Mouse (Mus musculus) embryonic facial prominence, embryonic 13.5 days (tissue): ENCODE measurements around the gene Lgi4. TPM values are rescaled to one million over a fixed set of nuclear protein-coding genes. Genes with fewer than 3 reads are reported as not detected.

Experiments used
- ATAC-seq: fragments of 200-750 bp; cut with Nextera tagmentation; 2 replicates; pipeline ENCODE4 v1.8.0; 2017; ENCODE audit warnings: low read depth; ENCODE audit not compliant: insufficient number of reproducible peaks, insufficient read depth, low FRiP score, low TSS enrichment
- H3K27ac ChIP-seq: fragments of 300-500 bp; sonication (generic); 2 replicates; pipeline ENCODE4 v1.5.1; 2015; ENCODE audit warnings: moderate library complexity, mild to moderate bottlenecking, inconsistent platforms
- H3K27me3 ChIP-seq: fragments of 300-500 bp; sonication (generic); 2 replicates; pipeline ENCODE4 v1.6.1; 2015; ENCODE audit warnings: mild to moderate bottlenecking, inconsistent platforms
- H3K36me3 ChIP-seq: fragments of 300-500 bp; sonication (generic); 2 replicates; pipeline ENCODE4 v1.6.1; 2015; ENCODE audit warnings: mild to moderate bottlenecking, inconsistent platforms
- H3K4me1 ChIP-seq: fragments of 300-500 bp; sonication (generic); 2 replicates; pipeline ENCODE4 v1.6.1; 2015; ENCODE audit warnings: inconsistent platforms
- H3K4me2 ChIP-seq: fragments of 300-500 bp; sonication (generic); 2 replicates; pipeline ENCODE4 v1.6.1; 2015; ENCODE audit warnings: moderate library complexity, mild to moderate bottlenecking, inconsistent platforms
- H3K4me3 ChIP-seq: fragments of 300-500 bp; sonication (generic); 2 replicates; pipeline ENCODE4 v1.5.1; 2015; ENCODE audit warnings: mild to moderate bottlenecking, inconsistent platforms
- H3K9ac ChIP-seq: fragments of 300-500 bp; sonication (generic); 2 replicates; pipeline ENCODE4 v1.6.1; 2015; ENCODE audit warnings: mild to moderate bottlenecking, inconsistent platforms
- H3K9me3 ChIP-seq: fragments of 300-500 bp; sonication (generic); 2 replicates; pipeline ENCODE4 v1.6.1; 2016; ENCODE audit warnings: inconsistent platforms
- WGBS: fragments of 180-500 bp; shearing (Covaris S2); methylation state at CpG from one replicate; pipeline ENCODE4 v1.1.7; 2015; ENCODE audit warnings: mixed read lengths; 5-methylcytosine and 5-hydroxymethylcytosine counted together
- polyA plus RNA-seq: library from polyadenylated mRNA; unstranded; fragments of >200 nt; fragmentation: Nextera tagmentation; extraction: Ambion mirVana; gene quantifications from 2 replicates; pipeline ENCODE4 v1.2.1, GENCODE M21; 2015

Lgi4 gene
- polyA plus RNA-seq, 1 experiment from 2014 or later: 1.3 TPM

DNA sequence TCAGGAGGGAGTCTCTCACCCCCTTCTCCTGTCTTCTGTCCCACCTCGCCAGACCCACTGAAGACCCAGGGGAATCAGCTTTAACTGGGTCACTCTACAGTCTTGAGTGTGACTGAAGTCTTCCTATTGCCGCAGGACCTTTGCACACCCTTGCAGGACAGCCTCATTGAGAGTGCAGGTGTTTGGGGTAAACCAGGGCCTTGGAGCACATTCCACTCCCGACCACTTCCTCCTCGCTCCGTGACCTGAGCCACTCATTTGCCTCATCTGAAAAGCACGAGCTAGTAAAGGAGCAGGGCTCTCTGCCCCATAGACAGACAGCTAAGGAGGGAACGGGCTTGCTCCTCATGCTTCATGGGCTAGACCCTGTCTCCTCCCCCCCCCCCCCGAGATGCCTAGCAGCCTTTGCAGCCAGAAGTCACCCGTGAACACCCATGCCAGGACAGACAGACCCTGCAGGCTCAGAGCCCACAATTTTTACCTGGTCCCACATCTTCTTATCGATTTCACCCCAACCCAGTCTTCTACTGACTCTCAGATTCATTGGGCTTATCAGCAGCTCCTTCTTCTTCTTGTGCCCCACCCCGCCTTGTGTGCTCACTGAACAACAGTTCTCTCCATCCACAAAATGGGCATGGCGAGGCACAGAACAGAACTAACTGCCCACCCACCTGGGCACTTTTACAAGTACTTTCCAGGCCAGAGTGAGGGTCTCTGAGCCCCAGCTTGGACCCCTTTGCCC lies 18.7 kb upstream of the Lgi4 start:
- no peak for ATAC-seq
- 75% methylated on average over 12 of the region's 12 CpGs for WGBS
- H3K9ac ChIP-seq: no peak overlapping the region
- no peak overlapping the region for H3K4me3 ChIP-seq
- H3K9me3 ChIP-seq: no peaks in the 10 kb centered on the region
- no peaks in the 10 kb centered on the region for H3K36me3 ChIP-seq
- peaks cover 13% of the 10 kb centered on the region for H3K4me1 ChIP-seq
- H3K27ac ChIP-seq: no peak overlapping the region
- no peak overlapping the region for H3K4me2 ChIP-seq
- H3K27me3 ChIP-seq: peaks cover 61% of the 10 kb centered on the region

DNA sequence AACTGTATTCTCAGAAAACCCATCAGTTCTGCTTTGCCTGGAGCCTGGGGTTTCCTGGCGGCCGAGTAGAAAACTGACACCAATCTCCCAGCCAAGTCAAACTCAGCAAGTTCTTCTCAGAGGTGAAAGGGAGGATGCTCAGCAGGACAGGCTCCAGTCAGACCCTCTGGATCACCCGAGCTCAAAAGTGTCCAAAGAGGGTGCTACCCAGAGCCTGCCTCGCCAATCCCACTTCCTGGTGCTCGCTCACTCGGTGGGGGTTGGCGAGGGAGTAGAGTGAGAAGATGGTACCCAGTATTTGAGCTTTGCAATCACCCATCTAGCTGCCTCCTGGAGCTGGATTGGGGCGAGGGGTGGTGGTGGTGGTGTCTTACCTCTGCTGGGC lies 18.1 kb upstream of the Lgi4 start:
- Histone ChIP-seq H3K27ac (no peak overlapping the region), H3K4me3 (no peak overlapping the region), H3K27me3 (peaks cover 62% of the 10 kb centered on the region), H3K9me3 (no peaks in the 10 kb centered on the region), H3K4me1 (peaks cover 13% of the 10 kb centered on the region), H3K36me3 (no peaks in the 10 kb centered on the region), H3K4me2 (peak overlapping the region; percentile 61; the same call in 1 of the 2 replicates), H3K9ac (no peak overlapping the region)
- ATAC-seq: no peak
- WGBS: 35% methylated on average over 8 of the region's 8 CpGs

DNA sequence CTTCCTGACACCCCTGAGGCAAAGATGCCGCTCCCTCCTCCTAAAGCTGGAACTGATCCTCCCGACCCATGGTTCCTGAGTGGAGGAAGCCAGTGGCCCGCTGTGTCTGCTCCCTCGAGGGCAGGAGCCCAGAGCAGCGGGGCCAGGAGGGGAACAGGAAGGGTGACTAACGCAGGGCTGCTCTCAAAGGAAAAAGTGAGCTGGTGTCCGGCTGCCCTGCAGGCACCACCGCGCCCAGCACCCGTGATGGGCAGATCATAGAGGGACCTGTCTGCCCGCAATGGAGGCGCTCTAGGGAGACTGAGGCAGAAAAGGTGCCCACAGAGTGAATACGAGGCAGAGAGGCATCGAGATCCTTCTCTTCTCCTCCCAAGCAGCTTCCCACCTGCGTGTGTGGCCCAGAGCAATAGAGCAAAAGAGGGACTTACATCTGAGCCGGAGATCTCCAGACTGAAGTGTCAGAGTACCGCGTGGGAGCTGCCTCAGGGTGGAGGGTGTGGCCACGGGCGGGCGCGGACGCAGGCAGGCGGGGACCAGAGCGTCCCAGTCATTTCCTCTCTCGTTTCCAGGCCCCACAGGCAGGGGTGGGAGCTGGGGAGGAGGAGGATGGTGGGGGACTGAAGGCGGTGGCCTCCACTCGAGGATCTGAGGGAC lies 17.4 kb upstream of the Lgi4 start:
- Histone ChIP-seq H3K4me1 (peaks cover 13% of the 10 kb centered on the region), H3K27ac (no peak overlapping the region), H3K36me3 (no peaks in the 10 kb centered on the region), H3K4me2 (peak overlapping the region; percentile 61), H3K4me3 (peak overlapping the region; percentile 30), H3K9ac (peak overlapping the region; percentile 54; the same call in 1 of the 2 replicates), H3K27me3 (peaks cover 62% of the 10 kb centered on the region), H3K9me3 (no peaks in the 10 kb centered on the region)
- ATAC-seq: no peak
- WGBS: under 1% methylated on average over 28 of the region's 28 CpGs

DNA sequence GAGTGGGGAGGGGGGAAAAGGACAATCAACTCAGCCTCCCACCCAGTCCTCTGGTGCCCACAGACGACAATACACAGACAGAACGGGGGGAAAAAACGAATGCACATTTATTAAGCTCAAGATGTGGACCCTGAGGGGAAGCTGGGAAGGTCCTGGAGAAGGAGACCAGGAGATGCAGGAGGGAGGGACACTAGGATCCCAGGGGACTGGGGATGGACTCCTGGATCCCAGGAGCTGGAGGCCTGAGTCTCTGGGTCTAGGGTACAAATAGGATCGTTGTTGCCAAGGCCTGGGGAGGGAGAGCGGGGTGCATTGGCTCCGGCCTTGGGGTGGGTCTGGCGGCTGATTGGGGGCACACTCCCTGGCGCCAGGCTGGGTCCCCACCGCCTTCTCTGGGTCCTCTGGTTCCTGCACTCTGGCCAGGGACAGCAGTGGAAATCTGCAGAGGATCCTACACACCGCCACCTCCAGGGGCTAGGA lies 16.7 kb upstream of the Lgi4 start, which contains the start of gene Fxyd5:
Fxyd5 (minus strand) TSS at position 51 of the 480 bp plus-strand sequence.
- Histone ChIP-seq H3K9ac (peak within 1 kb of the TSS; percentile 54), H3K4me3 (peak within 1 kb of the TSS; percentile 30)
- ATAC-seq: no peak; the same call in 1 of the 2 replicates

DNA sequence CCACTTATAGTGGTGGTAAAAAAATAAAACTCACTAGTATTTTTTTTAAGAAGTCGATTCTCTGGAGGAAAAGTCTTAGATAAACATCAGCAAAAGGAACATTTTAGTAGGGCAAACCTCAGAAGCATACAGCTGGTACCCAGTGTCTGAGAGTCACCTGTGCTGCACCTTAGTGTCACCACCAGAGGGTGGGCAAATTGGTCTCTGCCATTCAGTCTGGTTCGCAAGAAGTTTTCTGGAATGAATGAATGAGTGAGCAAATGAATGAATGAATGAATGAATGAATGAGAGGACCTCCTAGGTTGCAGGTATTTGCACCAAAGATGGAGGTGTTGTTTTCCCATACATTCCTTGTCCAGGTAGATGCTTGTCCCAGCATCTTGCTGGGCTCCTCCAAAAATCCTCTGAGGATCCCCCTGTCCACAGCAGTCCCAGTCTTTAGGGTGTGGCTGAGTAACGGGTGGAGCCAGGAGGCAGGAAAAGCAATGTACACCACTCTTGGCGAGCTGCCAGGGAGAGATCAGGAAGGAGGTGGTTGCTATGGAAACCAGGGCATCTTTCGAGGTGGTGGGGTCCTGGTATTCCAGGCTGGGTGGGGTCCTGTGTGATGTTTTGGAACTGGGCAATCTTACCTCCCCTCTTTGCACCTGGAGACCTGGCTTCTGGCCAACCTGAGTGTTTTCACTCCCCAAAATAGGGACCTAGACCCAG lies 9.9 kb upstream of the Lgi4 start:
- Histone ChIP-seq H3K36me3 (no peaks in the 10 kb centered on the region), H3K27me3 (peaks cover 74% of the 10 kb centered on the region), H3K4me2 (peak overlapping the region; percentile 61), H3K4me3 (peak overlapping the region; percentile 38), H3K9ac (peak overlapping the region; percentile 32; the same call in 1 of the 2 replicates), H3K27ac (no peak overlapping the region), H3K9me3 (no peaks in the 10 kb centered on the region), H3K4me1 (peaks cover 52% of the 10 kb centered on the region)
- 19% methylated on average over 5 of the region's 5 CpGs for WGBS
- ATAC-seq: no peak

More for the DNA sequence above, 16.7 kb upstream of the Lgi4 start, which contains the start of gene Fxyd5:
- Histone ChIP-seq H3K9me3 (no peaks in the 10 kb centered on the region), H3K4me1 (peaks cover 13% of the 10 kb centered on the region), H3K27ac (no peak within 1 kb of the TSS), H3K4me2 (peak within 1 kb of the TSS; percentile 61), H3K36me3 (no peaks in the 10 kb centered on the region), H3K27me3 (peaks cover 62% of the 10 kb centered on the region)
- 26% methylated on average over 10 of the region's 10 CpGs for WGBS

DNA sequence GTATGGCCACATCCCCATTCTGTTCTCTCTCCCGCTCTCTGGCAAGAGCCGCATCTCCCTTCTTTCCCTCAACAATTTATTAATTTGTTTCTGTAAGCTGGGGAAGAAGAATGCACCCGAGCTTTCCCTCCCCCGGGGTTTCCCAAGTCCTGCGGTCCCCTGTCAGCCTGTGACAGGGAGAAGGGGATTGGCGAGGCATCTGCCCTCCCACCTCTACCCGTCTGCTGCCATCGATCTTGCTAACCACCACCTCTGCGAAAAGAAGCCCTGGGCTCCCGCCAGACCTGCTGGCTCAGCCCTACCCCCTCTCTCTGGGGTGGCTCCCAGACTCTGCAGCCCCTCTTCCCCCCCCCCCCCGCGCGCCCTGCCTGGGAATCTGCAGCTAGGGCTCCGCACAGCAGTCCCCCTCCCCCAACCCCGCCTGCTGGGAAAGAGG lies 9.3 kb upstream of the Lgi4 start:
- WGBS: 1% methylated on average over 12 of the region's 15 CpGs
- Histone ChIP-seq H3K4me1 (peaks cover 58% of the 10 kb centered on the region), H3K27ac (no peak overlapping the region), H3K9me3 (no peaks in the 10 kb centered on the region), H3K27me3 (peaks cover 71% of the 10 kb centered on the region), H3K9ac (peak overlapping the region; percentile 32; the same call in 1 of the 2 replicates), H3K4me3 (peak overlapping the region; percentile 38), H3K36me3 (no peaks in the 10 kb centered on the region), H3K4me2 (peak overlapping the region; percentile 61)
- no peak for ATAC-seq

DNA sequence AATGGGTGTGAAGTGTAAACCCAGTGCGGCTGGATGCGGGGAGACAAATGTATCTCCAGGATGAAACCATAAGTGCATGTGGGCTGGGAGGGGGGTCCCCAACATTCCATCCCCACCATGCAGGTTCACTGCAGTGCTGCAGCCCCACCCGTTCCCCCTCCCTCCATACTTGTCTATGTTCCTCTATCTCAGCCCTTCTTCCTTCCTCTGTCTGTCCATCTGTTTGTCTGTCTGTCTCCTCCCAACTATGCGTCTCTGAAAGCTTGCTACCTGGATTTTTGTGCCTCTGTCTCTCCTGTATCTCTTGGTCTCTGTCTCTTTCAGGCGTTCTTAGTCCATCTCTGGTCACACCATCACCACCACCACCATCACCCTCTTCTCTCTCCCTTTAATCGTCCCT lies 8.7 kb upstream of the Lgi4 start:
- Histone ChIP-seq H3K36me3 (no peaks in the 10 kb centered on the region), H3K27ac (no peak overlapping the region), H3K4me3 (peak overlapping the region; percentile 38), H3K27me3 (peaks cover 64% of the 10 kb centered on the region), H3K4me2 (peak overlapping the region; percentile 61), H3K9ac (0 out of 2 replicates have a peak overlapping the region, but pooled peaks have one; percentile 21), H3K9me3 (no peaks in the 10 kb centered on the region), H3K4me1 (peaks cover 64% of the 10 kb centered on the region)
- ATAC-seq: no peak
- 4% methylated on average over 6 of the region's 6 CpGs for WGBS

DNA sequence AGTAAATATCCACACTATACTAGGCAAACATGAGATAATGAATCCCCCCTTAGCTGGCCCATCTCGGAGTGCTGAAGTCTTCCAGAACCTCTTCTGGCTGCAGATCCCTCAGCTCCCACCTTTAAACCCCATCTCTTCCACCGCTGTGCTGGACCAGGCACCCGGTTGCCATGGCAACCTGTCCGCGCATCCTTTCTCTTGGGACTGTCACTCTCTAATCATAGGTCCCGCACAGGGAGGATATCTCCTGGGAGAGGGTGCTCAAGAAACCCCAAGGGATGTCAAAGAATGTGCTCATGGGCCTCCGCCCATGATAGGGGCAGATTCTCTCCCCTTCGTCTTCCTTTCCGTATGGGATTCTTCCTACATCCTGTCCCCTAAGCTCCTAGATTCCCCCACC lies 8.2 kb upstream of the Lgi4 start:
- H3K4me3 ChIP-seq: peak overlapping the region; percentile 38
- H3K4me2 ChIP-seq: peak overlapping the region; percentile 61
- peaks cover 64% of the 10 kb centered on the region for H3K27me3 ChIP-seq
- 0 out of 2 replicates have a peak overlapping the region, but pooled peaks have one; percentile 32 for H3K9ac ChIP-seq
- no peaks in the 10 kb centered on the region for H3K9me3 ChIP-seq
- WGBS: 3% methylated on average over 9 of the region's 9 CpGs
- no peaks in the 10 kb centered on the region for H3K36me3 ChIP-seq
- no peak for ATAC-seq
- peaks cover 66% of the 10 kb centered on the region for H3K4me1 ChIP-seq
- H3K27ac ChIP-seq: no peak overlapping the region

DNA sequence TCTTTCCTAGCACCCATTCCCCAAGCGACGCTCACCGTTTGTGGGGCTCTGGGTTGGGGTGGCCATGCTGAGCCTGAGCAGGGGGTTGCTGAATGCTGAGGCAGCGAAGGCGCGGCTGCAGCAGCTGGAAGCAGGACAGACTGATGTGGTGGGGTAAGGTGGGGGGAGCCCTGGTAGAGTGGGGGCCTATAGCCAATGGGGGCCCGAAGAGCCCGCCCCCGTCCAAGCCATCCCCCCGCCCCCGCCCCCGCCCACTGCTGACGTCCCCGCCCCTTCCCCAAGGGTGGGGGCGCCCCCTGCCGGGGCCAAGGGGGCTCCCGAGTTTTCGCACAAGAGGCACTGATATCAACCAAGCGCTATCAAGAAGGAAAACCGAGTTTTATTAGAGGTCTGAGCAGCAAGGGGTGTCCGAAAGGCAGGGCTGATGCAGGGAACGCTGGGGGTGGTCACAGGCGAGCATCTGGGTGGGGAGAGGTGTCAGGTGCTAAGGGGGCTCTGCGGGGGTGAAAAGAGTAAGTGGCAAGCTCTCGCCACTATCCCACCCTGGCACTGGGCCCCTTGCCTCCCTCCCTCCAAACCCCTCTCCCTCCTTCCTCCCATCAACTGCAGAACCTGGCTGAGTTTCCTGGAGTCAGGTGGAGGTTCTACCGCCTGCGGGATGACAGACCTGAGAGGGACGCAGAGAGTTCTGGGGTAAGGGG lies 7.7 kb upstream of the Lgi4 start, which contains the start of gene Fxyd7:
Fxyd7 (minus strand) TSS at position 147 of the 701 bp plus-strand sequence.
- 2% methylated on average over 26 of the region's 28 CpGs for WGBS
- no peaks in the 10 kb centered on the region for H3K36me3 ChIP-seq
- 0 out of 2 replicates have a peak within 1 kb of the TSS, but pooled peaks have one; percentile 32 for H3K9ac ChIP-seq
- peaks cover 64% of the 10 kb centered on the region for H3K27me3 ChIP-seq
- peak within 1 kb of the TSS; percentile 38 for H3K4me3 ChIP-seq
- no peak within 1 kb of the TSS for H3K27ac ChIP-seq
- H3K9me3 ChIP-seq: no peaks in the 10 kb centered on the region
- peaks cover 70% of the 10 kb centered on the region for H3K4me1 ChIP-seq
- peak within 1 kb of the TSS; percentile 61 for H3K4me2 ChIP-seq
- ATAC-seq: no peak

DNA sequence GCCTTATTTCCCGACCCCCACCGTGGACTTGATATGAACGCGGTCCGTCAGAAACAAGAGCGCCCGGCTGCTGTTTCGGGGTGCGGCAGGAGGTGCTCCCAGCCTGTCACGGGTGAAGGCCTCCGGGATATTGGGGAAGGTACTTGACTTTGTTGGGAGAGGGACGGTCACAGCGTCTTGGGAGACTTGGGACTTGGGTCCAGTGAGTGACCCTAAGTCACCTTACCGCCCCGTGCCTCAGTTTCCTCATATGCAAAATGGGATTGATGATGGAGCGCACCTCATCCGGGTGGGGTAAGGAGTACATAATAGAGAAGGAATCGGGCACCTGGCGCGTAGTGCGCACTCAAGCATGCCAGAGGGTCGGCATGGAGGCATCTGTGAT lies 6.9 kb upstream of the Lgi4 start:
- Histone ChIP-seq H3K4me2 (peak overlapping the region; percentile 61), H3K36me3 (no peaks in the 10 kb centered on the region), H3K4me3 (peak overlapping the region; percentile 38), H3K4me1 (peaks cover 72% of the 10 kb centered on the region), H3K9ac (peak overlapping the region; percentile 49; the same call in 1 of the 2 replicates), H3K9me3 (no peaks in the 10 kb centered on the region), H3K27me3 (peaks cover 64% of the 10 kb centered on the region), H3K27ac (no peak overlapping the region)
- 2% methylated on average over 22 of the region's 22 CpGs for WGBS
- ATAC-seq: no peak
